Mouse (Mus musculus) heart, embryonic 13.5 days (tissue): ENCODE measurements around the gene 4930455H04Rik. TPM values are rescaled to one million over a fixed set of nuclear protein-coding genes. Genes with fewer than 3 reads are reported as not detected.

Experiments
- ATAC-seq: fragments of 200-750 bp; cut with Nextera tagmentation; 2 replicates; pipeline ENCODE4 v1.8.0; 2017; ENCODE audit warnings: moderate TSS enrichment; ENCODE audit not compliant: insufficient number of reproducible peaks, low FRiP score, low TSS enrichment; ENCODE audit errors: extremely low read depth
- H3K27ac ChIP-seq: fragments of 300-500 bp; sonication (generic); replicated peaks from 2 replicates; pipeline ENCODE4 v1.5.1; 2015; ENCODE audit warnings: moderate library complexity, mild to moderate bottlenecking, inconsistent platforms
- H3K27me3 ChIP-seq: fragments of 300-500 bp; sonication (generic); replicated peaks from 2 replicates; pipeline ENCODE4 v1.6.1; 2015; ENCODE audit warnings: mild to moderate bottlenecking, inconsistent platforms
- H3K36me3 ChIP-seq: fragments of 300-500 bp; sonication (generic); 2 replicates; pipeline ENCODE4 v1.6.1; 2015; ENCODE audit warnings: mild to moderate bottlenecking, inconsistent platforms
- H3K4me1 ChIP-seq: fragments of 300-500 bp; sonication (generic); 2 replicates; pipeline ENCODE4 v1.6.1; 2015; ENCODE audit warnings: inconsistent platforms
- H3K4me2 ChIP-seq: fragments of 300-500 bp; sonication (generic); 2 replicates; pipeline ENCODE4 v1.6.1; 2015; ENCODE audit warnings: inconsistent platforms, mild to moderate bottlenecking, moderate library complexity
- H3K4me3 ChIP-seq: fragments of 300-500 bp; sonication (generic); 2 replicates; pipeline ENCODE4 v1.5.1; 2015; ENCODE audit warnings: moderate library complexity, mild to moderate bottlenecking, inconsistent platforms
- H3K9ac ChIP-seq: fragments of 300-500 bp; sonication (generic); 2 replicates; pipeline ENCODE4 v1.6.1; 2015; ENCODE audit warnings: inconsistent platforms, mild to moderate bottlenecking, moderate library complexity
- H3K9me3 ChIP-seq: fragments of 300-500 bp; sonication (generic); 2 replicates; pipeline ENCODE4 v1.6.1; 2016; ENCODE audit warnings: inconsistent platforms
- WGBS: fragments of 180-500 bp; shearing (Covaris S2); methylation state at CpG from one replicate; pipeline ENCODE4 v1.1.7; 2015; ENCODE audit warnings: mixed read lengths; 5-methylcytosine and 5-hydroxymethylcytosine counted together
- polyA plus RNA-seq: library from polyadenylated mRNA; unstranded; fragments of >200 nt; fragmentation: Nextera tagmentation; extraction: Ambion mirVana; gene quantifications from 2 replicates; pipeline ENCODE4 v1.2.1, GENCODE M21; 2015

Gene 4930455H04Rik
- polyA plus RNA-seq, 1 experiment from 2014 or later = not detected

DNA sequence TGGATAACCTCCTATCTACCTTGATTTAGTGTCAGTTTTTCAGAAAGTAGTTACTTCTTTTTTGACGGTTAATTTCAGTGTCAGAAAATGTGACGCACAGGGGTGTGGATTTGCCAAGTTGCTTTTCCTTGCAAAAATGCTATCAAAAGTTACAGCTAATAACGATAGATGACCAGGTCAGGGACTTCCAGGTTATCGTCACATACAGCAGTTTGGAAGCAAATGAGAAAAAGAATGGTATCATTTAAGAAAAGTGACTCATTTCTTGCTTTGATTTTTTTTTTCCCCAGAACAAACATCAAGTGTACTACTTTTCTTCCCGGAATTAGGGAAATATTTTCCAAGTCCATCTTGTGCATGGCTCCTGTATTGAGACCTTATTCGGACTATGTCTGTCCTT lies 631 bp upstream of the 4930455H04Rik start:
- Histone ChIP-seq H3K27me3 (no peaks in the 10 kb centered on the region), H3K4me1 (peaks cover 14% of the 10 kb centered on the region; the same call in 1 of the 2 replicates), H3K27ac (peak overlapping the region; percentile 74), H3K9ac (peak overlapping the region; percentile 70), H3K36me3 (no peaks in the 10 kb centered on the region), H3K9me3 (no peaks in the 10 kb centered on the region), H3K4me3 (peak overlapping the region; percentile 60), H3K4me2 (peak overlapping the region; percentile 76)
- 71% methylated on average over 6 of the region's 6 CpGs for WGBS
- ATAC-seq = no peak

- Histone ChIP-seq H3K27ac (peak within 1 kb of the TSS; percentile 84), H3K4me3 (peak within 1 kb of the TSS; percentile 60), H3K27me3 (no peaks in the 10 kb centered on the region), H3K4me2 (peak within 1 kb of the TSS; percentile 76), H3K4me1 (peaks cover 14% of the 10 kb centered on the region; the same call in 1 of the 2 replicates), H3K9me3 (no peaks in the 10 kb centered on the region), H3K9ac (peak within 1 kb of the TSS; percentile 85), H3K36me3 (no peaks in the 10 kb centered on the region)
- 6% methylated on average over 17 of the region's 17 CpGs for WGBS
- ATAC-seq = no peak
Observed at GRCm38 (mm10) chr3:116968540-116968997, 502 bp downstream of the 4930455H04Rik start, which contains the start of gene Palmd. Palmd (minus strand) TSS chr3:116968987.

- Histone ChIP-seq H3K27ac (peak overlapping the region; percentile 84; the same call in 1 of the 2 replicates), H3K9ac (peak overlapping the region; percentile 85)
- no peak for ATAC-seq
Observed at GRCm38 (mm10) chr3:116969003-116969402, 936 bp downstream of the 4930455H04Rik start.

GRCm38 (mm10) chr3:116969786-116970185 lies 1.7 kb downstream of the 4930455H04Rik start:
- Histone ChIP-seq H3K27me3 (no peaks in the 10 kb centered on the region), H3K9me3 (no peaks in the 10 kb centered on the region), H3K36me3 (no peaks in the 10 kb centered on the region), H3K4me3 (no peak overlapping the region), H3K27ac (no peak overlapping the region), H3K4me2 (no peak overlapping the region), H3K9ac (no peak overlapping the region), H3K4me1 (peaks cover 11% of the 10 kb centered on the region; the same call in 1 of the 2 replicates)
- WGBS = 76% methylated on average over 5 of the region's 5 CpGs
- no peak for ATAC-seq

More at GRCm38 (mm10) chr3:116969003-116969402, 936 bp downstream of the 4930455H04Rik start:
- Histone ChIP-seq H3K4me2 (peak overlapping the region; percentile 76), H3K4me1 (peaks cover 12% of the 10 kb centered on the region; the same call in 1 of the 2 replicates), H3K27me3 (no peaks in the 10 kb centered on the region), H3K36me3 (no peaks in the 10 kb centered on the region), H3K4me3 (peak overlapping the region; percentile 60), H3K9me3 (no peaks in the 10 kb centered on the region)
- WGBS = 20% methylated on average over 3 of the region's 5 CpGs

DNA sequence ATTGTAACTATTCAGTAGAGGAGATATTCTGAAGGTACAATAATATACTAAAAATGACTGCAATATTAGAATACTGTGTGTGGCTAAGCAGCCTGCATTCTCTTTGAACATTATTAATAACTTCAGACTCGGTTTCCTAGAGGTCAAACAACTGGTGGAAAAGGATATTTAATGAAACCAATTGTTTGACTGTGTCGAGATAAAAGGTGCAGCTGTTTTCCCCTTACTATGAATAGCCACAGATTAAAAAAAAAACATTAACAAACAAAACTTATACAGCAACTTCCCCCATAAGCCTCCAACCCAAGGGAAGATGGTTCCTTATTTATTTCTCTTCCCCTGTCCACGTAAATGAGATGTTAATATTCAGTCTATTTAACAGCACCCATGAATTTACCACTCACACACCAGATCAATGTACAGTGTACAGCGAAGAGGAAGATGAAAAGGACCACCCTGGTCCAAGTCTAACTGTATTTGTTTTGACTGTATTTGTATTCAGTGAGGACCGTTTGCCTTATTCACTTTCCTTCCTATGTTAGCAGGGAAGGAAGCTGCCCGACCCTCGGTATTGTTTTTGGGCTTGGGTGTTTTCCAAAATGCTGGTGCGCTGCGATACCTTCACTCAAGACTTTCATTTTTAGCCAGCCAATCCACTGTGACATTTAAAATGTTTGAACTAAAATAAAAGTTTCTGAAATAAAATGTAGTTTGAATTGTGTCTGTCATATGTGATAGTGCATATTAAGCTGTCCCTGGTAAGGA lies 13.9 kb downstream of the 4930455H04Rik start:
- 0 out of 2 replicates have a peak, but pooled peaks cover 2% of the 10 kb centered on the region for H3K4me1 ChIP-seq
- H3K9me3 ChIP-seq = peaks cover 6% of the 10 kb centered on the region; the same call in 1 of the 2 replicates

GRCm38 (mm10) chr3:116985042-116985455 lies 17.0 kb downstream of the 4930455H04Rik start:
- Histone ChIP-seq H3K27ac (no peak overlapping the region), H3K9ac (no peak overlapping the region), H3K4me2 (no peak overlapping the region), H3K4me1 (0 out of 2 replicates have a peak, but pooled peaks cover 2% of the 10 kb centered on the region), H3K4me3 (no peak overlapping the region), H3K9me3 (no peaks in the 10 kb centered on the region), H3K27me3 (no peaks in the 10 kb centered on the region), H3K36me3 (no peaks in the 10 kb centered on the region)
- 32% methylated on average over 1 of the region's 1 CpGs for WGBS
- ATAC-seq = no peak

More for the DNA sequence above, 13.9 kb downstream of the 4930455H04Rik start:
- 63% methylated on average over 9 of the region's 9 CpGs for WGBS
- H3K27me3 ChIP-seq = no peaks in the 10 kb centered on the region
- no peak overlapping the region for H3K27ac ChIP-seq
- no peak overlapping the region for H3K4me2 ChIP-seq
- no peaks in the 10 kb centered on the region for H3K36me3 ChIP-seq
- ATAC-seq = no peak
- H3K4me3 ChIP-seq = no peak overlapping the region
- H3K9ac ChIP-seq = no peak overlapping the region

GRCm38 (mm10) chr3:116985741-116986140 lies 17.7 kb downstream of the 4930455H04Rik start:
- no peak overlapping the region for H3K4me2 ChIP-seq
- no peaks in the 10 kb centered on the region for H3K27me3 ChIP-seq
- no peaks in the 10 kb centered on the region for H3K36me3 ChIP-seq
- no peak overlapping the region for H3K9ac ChIP-seq
- H3K4me3 ChIP-seq = no peak overlapping the region
- no peak overlapping the region for H3K27ac ChIP-seq
- H3K4me1 ChIP-seq = 0 out of 2 replicates have a peak, but pooled peaks cover 2% of the 10 kb centered on the region
- no peaks in the 10 kb centered on the region for H3K9me3 ChIP-seq
- WGBS = 70% methylated on average over 1 of the region's 1 CpGs
- no peak for ATAC-seq

GRCm38 (mm10) chr3:116986451-116986850 lies 18.4 kb downstream of the 4930455H04Rik start:
- 49% methylated on average over 2 of the region's 2 CpGs for WGBS

DNA sequence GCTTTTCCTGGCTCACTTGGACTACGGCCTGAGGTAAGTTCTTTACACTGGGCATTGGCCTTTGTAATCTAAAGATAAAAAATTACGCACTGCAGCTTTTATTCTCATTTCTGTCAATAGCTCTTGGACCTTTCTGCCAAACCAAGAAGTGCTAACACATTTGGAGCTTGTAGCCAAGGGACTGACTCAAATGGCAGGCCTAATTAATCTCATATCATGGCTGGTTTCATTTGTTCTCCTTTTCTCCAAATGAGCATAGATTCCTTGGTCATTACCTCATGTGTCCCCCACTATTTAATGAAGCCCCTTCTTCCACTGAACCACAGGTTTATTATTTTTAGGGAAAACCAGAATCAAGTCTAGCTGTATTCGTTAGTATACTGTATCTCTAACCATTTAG lies 20.2 kb downstream of the 4930455H04Rik start:
- Histone ChIP-seq H3K4me3 (no peak overlapping the region), H3K4me2 (no peak overlapping the region), H3K36me3 (no peaks in the 10 kb centered on the region), H3K4me1 (0 out of 2 replicates have a peak, but pooled peaks cover 2% of the 10 kb centered on the region), H3K27me3 (no peaks in the 10 kb centered on the region), H3K27ac (no peak overlapping the region), H3K9ac (no peak overlapping the region), H3K9me3 (no peaks in the 10 kb centered on the region)
- WGBS = 70% methylated on average over 3 of the region's 3 CpGs
- no peak for ATAC-seq

More at GRCm38 (mm10) chr3:116986451-116986850, 18.4 kb downstream of the 4930455H04Rik start:
- H3K36me3 ChIP-seq = no peaks in the 10 kb centered on the region
- no peaks in the 10 kb centered on the region for H3K27me3 ChIP-seq
- H3K9ac ChIP-seq = no peak overlapping the region
- H3K4me1 ChIP-seq = 0 out of 2 replicates have a peak, but pooled peaks cover 2% of the 10 kb centered on the region
- no peaks in the 10 kb centered on the region for H3K9me3 ChIP-seq
- H3K27ac ChIP-seq = no peak overlapping the region
- no peak overlapping the region for H3K4me3 ChIP-seq
- no peak overlapping the region for H3K4me2 ChIP-seq
- ATAC-seq = no peak

DNA sequence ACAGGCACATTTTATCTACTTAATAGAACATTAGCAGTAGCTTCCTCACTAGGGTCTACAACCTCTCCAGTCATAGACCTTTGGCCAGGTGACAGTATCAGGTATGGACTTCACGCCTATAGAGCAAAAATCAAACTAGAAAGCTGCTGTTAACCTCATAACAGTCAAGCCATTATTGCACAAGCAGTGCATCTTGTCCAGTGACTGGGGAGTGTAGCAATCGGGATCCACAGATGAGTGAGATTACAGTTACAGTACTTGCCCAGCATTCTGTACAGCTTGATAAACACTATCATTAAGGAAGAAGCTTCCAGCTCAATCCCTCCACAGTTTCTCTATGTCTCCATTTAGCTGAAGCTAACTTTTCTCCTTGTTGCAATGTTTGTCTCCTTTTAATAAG lies 23.1 kb downstream of the 4930455H04Rik start:
- H3K9ac ChIP-seq = no peak overlapping the region
- H3K4me2 ChIP-seq = no peak overlapping the region
- no peaks in the 10 kb centered on the region for H3K9me3 ChIP-seq
- H3K4me1 ChIP-seq = no peaks in the 10 kb centered on the region
- no peak overlapping the region for H3K27ac ChIP-seq
- no peaks in the 10 kb centered on the region for H3K27me3 ChIP-seq
- WGBS = 81% methylated on average over 2 of the region's 2 CpGs
- no peak overlapping the region for H3K4me3 ChIP-seq
- no peaks in the 10 kb centered on the region for H3K36me3 ChIP-seq
- no peak for ATAC-seq

- Histone ChIP-seq H3K4me2 (no peak overlapping the region), H3K27me3 (no peaks in the 10 kb centered on the region), H3K4me3 (no peak overlapping the region), H3K27ac (no peak overlapping the region), H3K36me3 (no peaks in the 10 kb centered on the region), H3K9me3 (no peaks in the 10 kb centered on the region), H3K9ac (no peak overlapping the region), H3K4me1 (no peaks in the 10 kb centered on the region)
- 75% methylated on average over 2 of the region's 2 CpGs for WGBS
- no peak for ATAC-seq
Observed at GRCm38 (mm10) chr3:116993011-116993410, 24.9 kb downstream of the 4930455H04Rik start.
